Comparison of ENCODE assay signal across 8 mouse cellular contexts in the genomic region with DNA sequence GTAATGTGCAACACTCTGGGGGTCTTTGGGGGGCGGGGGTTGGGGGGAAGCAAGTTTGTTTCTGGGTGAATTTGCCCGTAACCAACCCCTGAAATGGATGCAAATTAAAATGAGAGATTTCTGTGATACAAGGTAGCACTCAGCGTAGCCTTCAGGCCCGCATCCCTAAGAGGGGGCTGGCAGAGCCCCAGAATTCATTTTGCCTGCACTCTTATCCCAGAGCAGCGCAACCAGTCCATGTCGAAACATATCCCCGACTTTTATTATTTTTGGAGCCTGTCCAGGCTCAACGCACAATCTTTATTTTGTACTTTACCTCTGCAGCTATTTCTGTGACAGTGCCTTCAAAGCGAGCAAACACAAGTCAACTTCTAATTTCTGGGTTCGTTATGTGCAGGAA.
A peak's percentile ranks its signal among the peaks of the same experiment; 100 is the strongest.
DNase-seq lines count a peak whose midpoint lies in the region; ATAC-seq and TF ChIP-seq lines count a peak whose summit lies in the region.

No protein-coding gene starts in this region.

- H3K4me3 ChIP-seq in heart, embryonic 14.5 days (ENCODE audit: control insufficient read depth in 1 of 2, insufficient read depth in 1 of 2, low read depth in 1 of 2, low read length in 2 of 2), result peak overlapping the region in 1 of 2 experiments; percentile 31; a peak in 1 of 4 replicates
- no peak overlapping the region for H3K4me3 ChIP-seq in forebrain, postnatal 0 days (ENCODE audit: low read depth, low read length)

- peak overlapping the region; percentile 58 for H3K9ac ChIP-seq in heart, embryonic 14.5 days (ENCODE audit: low read length)
- H3K9ac ChIP-seq in forebrain, postnatal 0 days, result no peak overlapping the region

- H3K27me3 ChIP-seq in heart, embryonic 14.5 days (ENCODE audit: control insufficient read depth, insufficient read depth, low read length), result no peaks in the 10 kb centered on the region
- no peaks in the 10 kb centered on the region for H3K27me3 ChIP-seq in forebrain, postnatal 0 days (ENCODE audit: insufficient read depth, low read length)

- 31% methylated on average over 10 of the region's 10 CpGs for WGBS in heart, embryonic 14.5 days
- 36% methylated on average over 10 of the region's 10 CpGs for WGBS in forebrain, postnatal 0 days

- ATAC-seq in heart, embryonic 14.5 days (ENCODE audit: insufficient number of reproducible peaks, insufficient read depth, low FRiP score, low read depth), result no peak
- 0 out of 2 replicates have a peak, but pooled peaks have one; percentile 16 for ATAC-seq in forebrain, postnatal 0 days

- TF ChIP-seq CTCF in forebrain, postnatal 0 days (IDR thresholded peaks at IDR 0.05; ENCODE audit: low read depth), result no peak

- DNase-seq in heart, postnatal 25 days (ENCODE audit: low spot score), result no peak
- DNase-seq in adrenal gland, postnatal 14 days, result peak; percentile 53
- peak; percentile 8 for DNase-seq in forebrain, postnatal 0 days
- DNase-seq in lung, postnatal 10 days, result peak; percentile 8
- no peak for DNase-seq in retina, postnatal 1 day
- no peak for DNase-seq in gastrocnemius, adult 18-20 months (ENCODE audit: low spot score)
- no peak for DNase-seq in spleen, postnatal 4 days (ENCODE audit: low spot score in 2 of 2)

- peaks cover 8 to 12% of the 10 kb centered on the region in 2 experiments for H3K4me1 ChIP-seq in heart, embryonic 14.5 days (ENCODE audit: control insufficient read depth in 2 of 2, insufficient read depth in 2 of 2, low read length in 2 of 2)
- H3K4me1 ChIP-seq in forebrain, postnatal 0 days (ENCODE audit: insufficient read depth), result no peaks in the 10 kb centered on the region; the same call in 1 of the 2 replicates

- peak overlapping the region; percentile 66 for H3K4me2 ChIP-seq in heart, embryonic 14.5 days (ENCODE audit: low read length)
- H3K4me2 ChIP-seq in forebrain, postnatal 0 days (ENCODE audit: low read depth), result peak overlapping the region; percentile 59

- H3K9me3 ChIP-seq in heart, embryonic 14.5 days (ENCODE audit: control insufficient read depth, low read length), result no peaks in the 10 kb centered on the region
- no peaks in the 10 kb centered on the region for H3K9me3 ChIP-seq in forebrain, postnatal 0 days (ENCODE audit: low read length)

- H3K36me3 ChIP-seq in heart, embryonic 14.5 days (ENCODE audit: control insufficient read depth, insufficient read depth, low read length), result no peaks in the 10 kb centered on the region
- H3K36me3 ChIP-seq in forebrain, postnatal 0 days (ENCODE audit: insufficient read depth), result no peaks in the 10 kb centered on the region

- H3K27ac ChIP-seq in heart, embryonic 14.5 days (replicated peaks in 1 of 2; ENCODE audit: control insufficient read depth in 1 of 2, insufficient read depth in 1 of 2, low read depth in 2 of 2, low read length in 2 of 2), result no peak overlapping the region
- no peak overlapping the region for H3K27ac ChIP-seq in forebrain, postnatal 0 days (ENCODE audit: low read depth, low read length)

- intact Hi-C loops in heart, postnatal 25 days (cut with DNase I), result no loop called here

Comparison
In these comparisons a context has a peak if more than half of its experiments do, and no peak if none do; other contexts are left out.
1. DNase-seq: peak in adrenal gland, postnatal 14 days (single experiment), forebrain, postnatal 0 days (single experiment) and lung, postnatal 10 days (single experiment); none in heart, postnatal 25 days (single experiment), retina, postnatal 1 day (single experiment), gastrocnemius, adult 18-20 months (single experiment) and spleen, postnatal 4 days (0 of 2).